Mouse (Mus musculus) olfactory bulb, adult 2 months (tissue): ENCODE measurements at regions not wholly inside any gene's neighbourhood (a gene's known extent, or its start where the extent isn't known, plus 50 kb on each side); places are given as distances from the start of the nearest gene placed in this dataset.

Experiments used
- CTCF ChIP-seq: fragments of 200-500 bp; IDR thresholded peaks from 2 replicates; pipeline ENCODE4 v1.5.1; 2012; ENCODE audit warnings: low read depth, mild to moderate bottlenecking, low read length, moderate library complexity; ENCODE audit not compliant: insufficient read depth
- POLR2A ChIP-seq: fragments of 200-500 bp; IDR thresholded peaks from 2 replicates; pipeline ENCODE4 v1.6.1; 2012; ENCODE audit warnings: mild to moderate bottlenecking, low read depth, low read length, moderate library complexity; ENCODE audit not compliant: insufficient read depth

- no peak for TF ChIP-seq POLR2A
- TF ChIP-seq CTCF = no peak
Observed at GRCm38 (mm10) chr13:41907027-41907426, 59.5 kb upstream of the Adtrp start.
